Mouse (Mus musculus) intestine, postnatal 0 days (tissue): ENCODE measurements around the gene Upf3a. TPM values are rescaled to one million over a fixed set of nuclear protein-coding genes. Genes with fewer than 3 reads are reported as not detected.
A peak's percentile ranks its signal among the peaks of the same experiment; 100 is the strongest.

Source experiments
- ATAC-seq: fragments of 200-750 bp; cut with Nextera tagmentation; 2 replicates; pipeline ENCODE4 v1.8.0; 2017; ENCODE audit warnings: mild to moderate bottlenecking, moderate TSS enrichment, moderate library complexity
- H3K27ac ChIP-seq: fragments of 300-500 bp; sonication (generic); 2 replicates; pipeline ENCODE4 v1.5.1; 2014; ENCODE audit warnings: mild to moderate bottlenecking, low read depth, low read length, moderate library complexity
- H3K27me3 ChIP-seq: fragments of 300-500 bp; sonication (generic); replicated peaks from 2 replicates; pipeline ENCODE4 v1.6.1; 2014; ENCODE audit warnings: low read length, mixed read lengths; ENCODE audit not compliant: control insufficient read depth, insufficient read depth
- H3K36me3 ChIP-seq: fragments of 300-500 bp; sonication (generic); 2 replicates; pipeline ENCODE4 v1.6.1; 2014; ENCODE audit warnings: mild to moderate bottlenecking, moderate library complexity; ENCODE audit not compliant: control insufficient read depth, insufficient read depth
- H3K4me1 ChIP-seq: fragments of 300-500 bp; sonication (generic); replicated peaks from 2 replicates; pipeline ENCODE4 v1.6.1; 2014; ENCODE audit warnings: antibody characterized with exemption, low read length, mixed read lengths; ENCODE audit not compliant: control insufficient read depth, insufficient read depth
- H3K4me2 ChIP-seq: fragments of 300-500 bp; sonication (generic); replicated peaks from 2 replicates; pipeline ENCODE4 v1.6.1; 2014; ENCODE audit warnings: low read depth, mild to moderate bottlenecking, moderate library complexity
- H3K4me3 ChIP-seq: fragments of 300-500 bp; sonication (generic); 2 replicates; pipeline ENCODE4 v1.5.1; 2014; ENCODE audit warnings: low read depth, low read length
- H3K9ac ChIP-seq: fragments of 300-500 bp; sonication (generic); 2 replicates; pipeline ENCODE4 v1.6.1; 2014; ENCODE audit warnings: mild to moderate bottlenecking, low read depth, low read length
- H3K9me3 ChIP-seq: fragments of 300-500 bp; sonication (generic); 2 replicates; pipeline ENCODE4 v1.6.1; 2016; ENCODE audit warnings: mixed run types; ENCODE audit not compliant: control insufficient read depth
- CTCF ChIP-seq: sonication (generic); IDR thresholded peaks from 2 replicates; pipeline ENCODE4 v1.5.1; 2016; ENCODE audit warnings: low read depth, mild to moderate bottlenecking, control low read depth, antibody characterized with exemption, moderate library complexity
- WGBS: fragments of 180-500 bp; shearing (Covaris S2); extraction: QIAGEN DNeasy Blood & Tissue Kit; methylation state at CpG from one replicate; pipeline ENCODE4 v1.1.7; 2014; 5-methylcytosine and 5-hydroxymethylcytosine counted together
- polyA plus RNA-seq: library from polyadenylated mRNA; unstranded; fragments of >200 nt; fragmentation: Nextera tagmentation; extraction: Ambion mirVana; gene quantifications from 2 replicates; pipeline ENCODE4 v1.2.1, GENCODE M21; 2015

Gene Upf3a
- polyA plus RNA-seq, 1 experiment from 2014 or later, result 23.6 TPM

DNA sequence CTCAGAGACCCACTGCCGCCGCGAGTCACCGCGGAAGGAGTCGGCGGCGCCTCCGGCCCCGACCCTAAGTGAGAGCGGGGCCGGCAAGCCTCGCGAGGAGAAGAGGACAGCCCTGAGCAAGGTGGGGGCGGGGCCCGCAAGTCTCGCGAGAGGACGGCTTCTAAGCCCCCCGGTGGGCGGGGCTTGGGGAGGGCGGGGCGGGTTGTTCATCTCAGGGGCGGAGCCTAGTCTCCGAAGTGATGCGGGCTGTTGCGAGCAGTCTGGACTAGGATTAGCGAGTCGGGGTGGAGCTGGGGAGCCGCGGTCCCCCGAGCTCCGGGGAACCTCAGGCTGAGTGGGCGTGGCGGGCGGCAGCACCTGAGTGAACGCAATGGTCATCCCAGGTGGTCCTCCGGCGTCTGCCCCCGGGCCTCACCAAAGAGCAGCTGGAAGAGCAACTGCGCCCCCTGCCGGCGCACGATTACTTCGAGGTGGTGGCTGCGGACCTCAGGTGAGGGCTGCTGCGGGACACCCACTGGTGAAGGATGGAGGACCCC is 417 bp downstream of the Upf3a start:
- peak overlapping the region; percentile 97 for H3K27ac ChIP-seq
- no peaks in the 10 kb centered on the region for H3K27me3 ChIP-seq
- under 1% methylated on average over 46 of the region's 47 CpGs for WGBS
- peak overlapping the region; percentile 90 for H3K9ac ChIP-seq
- no peaks in the 10 kb centered on the region for H3K4me1 ChIP-seq
- H3K36me3 ChIP-seq, result peaks cover 27% of the 10 kb centered on the region
- H3K4me3 ChIP-seq, result peak overlapping the region; percentile 77
- ATAC-seq, result peak; percentile 98
- TF ChIP-seq CTCF, result peak; percentile 95
- peak overlapping the region; percentile 79 for H3K4me2 ChIP-seq
- H3K9me3 ChIP-seq, result no peaks in the 10 kb centered on the region

DNA sequence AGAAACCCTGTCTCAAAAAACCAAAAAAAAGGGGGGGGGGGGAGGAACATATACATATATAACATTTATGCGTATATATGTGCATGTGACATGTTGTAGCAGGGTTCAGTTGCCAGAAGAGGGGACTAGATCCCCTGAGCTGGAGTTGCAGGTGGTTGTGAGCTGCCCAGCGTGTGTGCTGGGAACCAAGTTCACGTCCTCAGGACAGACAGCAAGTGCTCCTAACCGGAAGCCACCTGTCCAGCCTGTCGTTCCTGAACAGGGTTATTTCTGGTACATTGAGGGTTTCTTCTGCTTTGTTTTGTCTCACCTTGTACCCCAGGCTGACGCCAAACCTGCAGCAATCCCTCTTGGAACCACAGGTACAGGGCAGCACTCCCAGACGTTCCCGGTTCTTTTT is 4.2 kb downstream of the Upf3a start:
- ATAC-seq, result no peak
- Histone ChIP-seq H3K27ac (no peak overlapping the region), H3K4me2 (no peak overlapping the region), H3K9ac (no peak overlapping the region), H3K4me3 (no peak overlapping the region), H3K4me1 (0 out of 2 replicates have a peak, but pooled peaks cover 2% of the 10 kb centered on the region), H3K9me3 (no peaks in the 10 kb centered on the region), H3K36me3 (peaks cover 24% of the 10 kb centered on the region), H3K27me3 (no peaks in the 10 kb centered on the region)
- WGBS, result 99% methylated on average over 8 of the region's 8 CpGs
- TF ChIP-seq CTCF, result no peak

DNA sequence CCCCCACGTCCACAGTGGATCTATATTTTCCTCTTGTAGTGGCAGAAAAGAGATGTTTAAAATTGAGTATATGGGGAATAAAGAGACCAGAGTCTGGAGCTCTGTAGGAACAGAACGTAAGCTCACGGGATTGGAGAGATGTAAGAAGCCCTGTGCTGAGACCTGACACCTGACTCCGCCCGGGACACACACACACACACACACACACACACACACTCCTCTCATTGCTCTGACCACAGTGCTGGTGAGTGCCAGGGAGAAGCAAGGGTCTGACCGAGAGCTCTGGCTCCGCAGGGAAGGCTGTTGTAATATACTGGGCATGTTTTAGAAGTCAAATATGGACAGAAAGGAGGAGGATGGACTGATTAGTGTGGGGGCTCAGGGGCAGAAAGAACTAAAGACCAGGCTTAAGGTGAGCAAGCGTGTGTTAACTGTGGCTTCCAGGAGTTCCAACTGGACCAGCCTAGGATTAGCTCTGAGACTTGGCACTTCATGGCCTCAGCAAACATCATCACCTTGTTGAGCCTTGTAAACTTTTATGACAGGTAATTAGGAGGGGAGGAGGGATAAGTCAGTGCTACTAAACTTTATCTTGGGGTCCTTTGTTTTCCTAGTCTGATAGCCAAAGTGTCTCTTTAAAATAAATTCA is 7.8 kb downstream of the Upf3a start:
- Histone ChIP-seq H3K9me3 (no peaks in the 10 kb centered on the region), H3K4me3 (no peak overlapping the region), H3K27ac (no peak overlapping the region), H3K4me2 (peak overlapping the region; percentile 30), H3K36me3 (peaks cover 51% of the 10 kb centered on the region), H3K9ac (no peak overlapping the region), H3K27me3 (no peaks in the 10 kb centered on the region), H3K4me1 (0 out of 2 replicates have a peak, but pooled peaks cover 2% of the 10 kb centered on the region)
- no peak for TF ChIP-seq CTCF
- 57% methylated on average over 8 of the region's 8 CpGs for WGBS
- peak; percentile 78 for ATAC-seq

DNA sequence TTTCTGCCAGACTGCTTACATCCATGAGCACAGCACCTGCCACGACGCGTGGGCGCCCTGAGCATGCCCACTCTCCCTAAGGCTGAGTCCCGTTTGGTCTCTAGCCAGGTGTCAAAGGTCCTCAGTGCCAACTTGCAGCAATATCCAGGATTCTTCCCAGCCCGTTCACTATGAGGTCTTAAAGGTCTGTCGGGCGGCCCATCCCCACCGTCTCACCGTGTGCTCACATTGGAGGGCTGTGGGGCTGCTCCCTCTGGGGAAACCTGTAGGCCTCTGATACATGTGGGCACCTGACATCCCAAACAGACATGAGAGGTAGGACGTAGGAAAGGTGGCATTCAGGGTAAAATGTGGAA is 8.3 kb downstream of the Upf3a start:
- WGBS, result 38% methylated on average over 11 of the region's 11 CpGs
- Histone ChIP-seq H3K36me3 (peaks cover 55% of the 10 kb centered on the region), H3K4me3 (no peak overlapping the region), H3K27me3 (no peaks in the 10 kb centered on the region), H3K4me2 (peak overlapping the region; percentile 30), H3K4me1 (0 out of 2 replicates have a peak, but pooled peaks cover 2% of the 10 kb centered on the region), H3K27ac (no peak overlapping the region), H3K9me3 (no peaks in the 10 kb centered on the region), H3K9ac (no peak overlapping the region)
- peak; percentile 65 for ATAC-seq
- no peak for TF ChIP-seq CTCF

DNA sequence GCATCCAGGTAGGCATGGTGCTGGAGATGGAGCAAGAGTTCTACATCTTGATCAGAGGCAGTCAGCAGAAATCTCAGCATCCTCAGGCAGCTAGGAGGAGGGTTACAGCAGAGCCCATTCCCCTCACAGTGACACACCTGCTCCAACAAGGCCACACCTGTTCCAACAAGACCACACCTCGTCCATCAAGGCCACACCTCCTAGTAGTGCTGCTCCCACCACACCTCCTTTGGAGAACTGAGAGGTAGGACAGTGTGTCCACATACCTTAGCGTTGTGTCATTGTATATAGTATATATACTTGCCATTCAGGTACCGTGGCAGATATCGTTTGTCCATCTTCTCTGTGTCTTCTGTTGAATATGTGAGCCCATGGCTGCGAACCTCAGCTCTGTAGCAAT is 12.3 kb downstream of the Upf3a start:
- H3K4me1 ChIP-seq, result 0 out of 2 replicates have a peak, but pooled peaks cover 2% of the 10 kb centered on the region
- no peaks in the 10 kb centered on the region for H3K9me3 ChIP-seq
- TF ChIP-seq CTCF, result no peak
- 77% methylated on average over 5 of the region's 5 CpGs for WGBS
- no peak overlapping the region for H3K4me3 ChIP-seq
- ATAC-seq, result no peak
- H3K36me3 ChIP-seq, result peaks cover 46% of the 10 kb centered on the region
- no peak overlapping the region for H3K9ac ChIP-seq
- H3K27ac ChIP-seq, result no peak overlapping the region
- H3K4me2 ChIP-seq, result no peak overlapping the region
- H3K27me3 ChIP-seq, result no peaks in the 10 kb centered on the region

DNA sequence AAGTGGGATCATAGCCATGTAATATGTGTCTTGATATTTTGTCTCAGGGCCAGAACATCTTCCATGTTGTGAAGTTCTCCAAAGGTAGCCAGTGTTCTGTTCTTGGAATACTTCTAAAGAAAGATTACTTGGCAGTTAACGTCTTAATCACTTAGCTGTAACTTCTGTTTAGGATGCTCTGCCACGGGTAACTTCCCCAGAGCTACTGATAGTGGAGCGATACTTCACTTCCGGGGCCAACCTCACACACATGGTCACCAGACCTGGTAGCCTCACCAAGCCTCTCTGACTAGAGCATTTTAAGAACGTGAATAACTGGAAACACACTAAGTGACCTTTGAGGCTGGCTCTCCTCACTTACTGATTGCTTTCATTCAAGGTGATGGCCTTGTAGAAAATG is 14.2 kb downstream of the Upf3a start:
- Histone ChIP-seq H3K4me1 (no peaks in the 10 kb centered on the region), H3K9me3 (no peaks in the 10 kb centered on the region), H3K27me3 (no peaks in the 10 kb centered on the region), H3K9ac (no peak overlapping the region), H3K4me2 (no peak overlapping the region), H3K36me3 (peaks cover 42% of the 10 kb centered on the region), H3K4me3 (no peak overlapping the region), H3K27ac (no peak overlapping the region)
- WGBS, result 80% methylated on average over 5 of the region's 5 CpGs
- no peak for ATAC-seq
- no peak for TF ChIP-seq CTCF
